Mouse (Mus musculus): Measurements from ENCODE around the gene Kirrel. TPM values are rescaled to one million over a fixed set of nuclear protein-coding genes. Genes with fewer than 3 reads are reported as not detected.

Gene Kirrel
- total RNA-seq (2023), result under 1 TPM; 0.26 to 0.33 TPM

GRCm38 (mm10) chr3:87174096-87174768, at the start of gene Kirrel:
Gene Kirrel (minus strand): TSS chr3:87174747.

Other genes starting within 250 kb of the Kirrel start
- 1 to 10 TPM; 8.7 to 9.4 TPM for gene Cd1d1, start 175.3 kb downstream of the Kirrel start, total RNA-seq (2023)
- under 1 TPM in 1 of 2 experiments, not detected in 1; 0.40 TPM for gene Fcrls, start 89.0 kb upstream of the Kirrel start, total RNA-seq (2023)
- under 1 TPM in 1 of 2 experiments, not detected in 1; 0.26 TPM for gene Cd5l, start 183.1 kb upstream of the Kirrel start, total RNA-seq (2023)
- gene Fcrl1, start 201.6 kb upstream of the Kirrel start, total RNA-seq (2023), result 10 to 100 TPM; 14.0 to 18.6 TPM

All from neutrophil, adult 83 days (primary cell).